39 mouse cellular contexts compared by ENCODE assay signal in genomic region chr15:82435011-82435410, GRCm38 (mm10). TPM values are rescaled to one million over a fixed set of nuclear protein-coding genes. Genes with fewer than 3 reads are reported as not detected.
"Had no signal": no experiment of that assay in that cellular context is flagged by ENCODE, and none has a peak within 500 bp of the region (broad histone marks: within the 10 kb centered on the region; RNA-seq: fewer than 3 reads in every experiment).

No protein-coding gene starts in this region.

- H3K4me1 ChIP-seq: heart, embryonic 13.5 days; heart, embryonic 15.5 days; hindbrain, embryonic 13.5 days; hindbrain, embryonic 15.5 days; kidney, embryonic 15.5 days; limb, embryonic 13.5 days; limb, embryonic 15.5 days; liver, embryonic 12.5 days had no signal

- ATAC-seq: forebrain, embryonic 16.5 days; hindbrain, postnatal 0 days; intestine, embryonic 16.5 days; liver, embryonic 12.5 days had no signal

- H3K4me3 ChIP-seq: heart, adult 2 months; heart, embryonic 13.5 days; heart, embryonic 15.5 days; hindbrain, embryonic 13.5 days; hindbrain, embryonic 15.5 days; kidney, embryonic 15.5 days; limb, embryonic 13.5 days; limb, embryonic 15.5 days; liver, embryonic 12.5 days had no signal

- H3K27ac ChIP-seq: heart, adult 2 months; heart, embryonic 13.5 days; heart, embryonic 15.5 days; hindbrain, embryonic 13.5 days; hindbrain, embryonic 15.5 days; hindbrain, postnatal 0 days; kidney, embryonic 15.5 days; kidney, postnatal 0 days; limb, embryonic 13.5 days; limb, embryonic 15.5 days; liver, embryonic 12.5 days had no signal

- H3K9me3 ChIP-seq: liver, embryonic 12.5 days had no signal

- H3K36me3 ChIP-seq: heart, embryonic 13.5 days; heart, embryonic 15.5 days; hindbrain, embryonic 13.5 days; hindbrain, embryonic 15.5 days; kidney, embryonic 15.5 days; limb, embryonic 13.5 days; limb, embryonic 15.5 days; liver, embryonic 12.5 days had no signal

- H3K4me2 ChIP-seq: heart, embryonic 13.5 days; heart, embryonic 15.5 days; hindbrain, embryonic 13.5 days; hindbrain, embryonic 15.5 days; kidney, embryonic 15.5 days; limb, embryonic 13.5 days; limb, embryonic 15.5 days; liver, embryonic 12.5 days had no signal

- H3K9ac ChIP-seq: heart, embryonic 13.5 days; heart, embryonic 15.5 days; hindbrain, embryonic 13.5 days; hindbrain, embryonic 15.5 days; kidney, embryonic 15.5 days; limb, embryonic 13.5 days; limb, embryonic 15.5 days; liver, embryonic 12.5 days had no signal

- H3K27me3 ChIP-seq: heart, embryonic 13.5 days; heart, embryonic 15.5 days; hindbrain, embryonic 13.5 days; hindbrain, embryonic 15.5 days; kidney, embryonic 15.5 days; limb, embryonic 13.5 days; limb, embryonic 15.5 days; liver, embryonic 12.5 days had no signal

- DNase-seq: gastrocnemius, postnatal 14 days; gastrocnemius, postnatal 36 days; heart, adult 2 months; heart, postnatal 14 days; kidney, adult 11 months; kidney, adult 2 months; kidney, adult 9 months; kidney, postnatal 14 days; kidney, postnatal 36 days; layer of hippocampus, adult 9-11 months; layer of hippocampus, postnatal 36 days; left cerebral cortex, postnatal 4 days had no signal

RNA-seq across cellular contexts. Expression of gene Cyp2d9, which starts 1.8 kb away (rescaled TPM):
- total RNA-seq: gastrocnemius, adult 8-10 months; gastrocnemius, postnatal 14 days; gastrocnemius, postnatal 36 days; heart, adult 2 months; heart, postnatal 14 days; hematopoietic stem cell, adult 5-6 weeks; hindbrain, postnatal 0 days; layer of hippocampus, adult 18-20 months; layer of hippocampus, postnatal 14 days; layer of hippocampus, postnatal 36 days; left cerebral cortex, adult 18-20 months; left cerebral cortex, adult 8-10 months; left cerebral cortex, postnatal 10 days; left cerebral cortex, postnatal 25 days; left cerebral cortex, postnatal 4 days had no signal
- polyA plus RNA-seq: forebrain, embryonic 16.5 days; frontal cortex, adult 2 months; heart, embryonic 13.5 days; heart, embryonic 15.5 days; heart, postnatal 0 days; hindbrain, embryonic 11.5 days; hindbrain, embryonic 13.5 days; hindbrain, embryonic 15.5 days; hindbrain, postnatal 0 days; intestine, embryonic 14.5 days; kidney, postnatal 0 days; limb, embryonic 11.5 days; limb, embryonic 13.5 days had no signal

RNA-seq across cellular contexts. Expression of gene Cyp2d10, which starts 28.0 kb away (rescaled TPM):
- total RNA-seq: gastrocnemius, postnatal 14 days; gastrocnemius, postnatal 36 days; hematopoietic stem cell, adult 5-6 weeks; hindbrain, postnatal 0 days; layer of hippocampus, postnatal 14 days; layer of hippocampus, postnatal 36 days; left cerebral cortex, postnatal 10 days; left cerebral cortex, postnatal 25 days; left cerebral cortex, postnatal 4 days had no signal
- polyA plus RNA-seq: forebrain, embryonic 16.5 days; frontal cortex, adult 2 months; heart, embryonic 15.5 days; heart, postnatal 0 days; hindbrain, embryonic 11.5 days; hindbrain, embryonic 13.5 days; hindbrain, postnatal 0 days; intestine, embryonic 14.5 days; limb, embryonic 11.5 days; limb, embryonic 13.5 days; limb, embryonic 15.5 days had no signal

RNA-seq across cellular contexts. Expression of gene Cyp2d11, which starts 41.2 kb away (rescaled TPM):
- total RNA-seq: gastrocnemius, postnatal 36 days; heart, postnatal 14 days; hematopoietic stem cell, adult 5-6 weeks; hindbrain, postnatal 0 days; layer of hippocampus, postnatal 14 days; layer of hippocampus, postnatal 36 days; left cerebral cortex, postnatal 10 days; left cerebral cortex, postnatal 4 days had no signal
- polyA plus RNA-seq: forebrain, embryonic 16.5 days; frontal cortex, adult 2 months; gonadal fat pad, adult 2 months; heart, adult 2 months; heart, embryonic 13.5 days; heart, embryonic 15.5 days; heart, postnatal 0 days; hindbrain, embryonic 11.5 days; hindbrain, embryonic 13.5 days; hindbrain, embryonic 15.5 days; hindbrain, postnatal 0 days; intestine, embryonic 14.5 days; intestine, embryonic 16.5 days; kidney, adult 2 months; kidney, embryonic 15.5 days; kidney, postnatal 0 days; large intestine, adult 2 months; limb, embryonic 11.5 days; limb, embryonic 13.5 days; limb, embryonic 15.5 days; liver, embryonic 12.5 days had no signal
